Mouse (Mus musculus): Measurements from ENCODE around the gene Zfp51.
"Not testable (repeated sequence)": the region's sequence is repeated elsewhere in the genome, so short reads cannot be mapped to it uniquely, and the experiment has no call there.

The Zfp51 gene

GRCm38 (mm10) chr17:21450138-21450704, at the start of gene Zfp51:
Zfp51 (plus strand) TSS chr17:21450374.
- peak; percentile 87 for DNase-seq (ENCODE audit: low spot score)

- DNase-seq (ENCODE audit: low spot score) = peak; percentile 58
These were observed 27.2 kb upstream of the Zfp51 start, which contains the start of gene Zfp54 for GRCm38 (mm10) chr17:21422664-21423599. Zfp54 (plus strand) TSS chr17:21423227.

- DNase-seq (ENCODE audit: low spot score) = not testable (repeated sequence)
These were observed 11.3 kb upstream of the Zfp51 start for GRCm38 (mm10) chr17:21438806-21439400.

GRCm38 (mm10) chr17:21449669-21450068, 505 bp upstream of the Zfp51 start:
- DNase-seq (ENCODE audit: low spot score) = peak; percentile 65

DNA sequence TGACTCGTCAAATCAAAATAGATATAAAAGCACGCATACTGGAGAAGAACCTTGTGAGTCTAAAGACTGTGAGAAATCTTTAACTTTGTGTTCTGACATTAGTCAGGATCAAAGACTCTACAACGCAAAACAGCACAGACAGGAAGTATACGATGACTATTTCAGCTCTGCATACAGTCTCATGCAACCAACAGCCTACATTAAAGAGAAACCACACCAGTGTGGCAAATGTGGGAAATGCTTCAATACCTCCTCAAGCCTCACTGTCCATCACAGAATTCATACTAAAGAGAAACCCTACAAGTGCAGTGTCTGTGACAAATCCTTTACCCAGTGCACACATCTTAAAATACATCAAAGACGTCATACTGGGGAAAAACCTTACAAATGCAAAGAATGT, 13.4 kb downstream of the Zfp51 start:
- DNase-seq (ENCODE audit: low spot score) = no peak

- no peak for DNase-seq (ENCODE audit: low spot score)
These were observed 22.0 kb downstream of the Zfp51 start for GRCm38 (mm10) chr17:21472032-21472652.

DNA sequence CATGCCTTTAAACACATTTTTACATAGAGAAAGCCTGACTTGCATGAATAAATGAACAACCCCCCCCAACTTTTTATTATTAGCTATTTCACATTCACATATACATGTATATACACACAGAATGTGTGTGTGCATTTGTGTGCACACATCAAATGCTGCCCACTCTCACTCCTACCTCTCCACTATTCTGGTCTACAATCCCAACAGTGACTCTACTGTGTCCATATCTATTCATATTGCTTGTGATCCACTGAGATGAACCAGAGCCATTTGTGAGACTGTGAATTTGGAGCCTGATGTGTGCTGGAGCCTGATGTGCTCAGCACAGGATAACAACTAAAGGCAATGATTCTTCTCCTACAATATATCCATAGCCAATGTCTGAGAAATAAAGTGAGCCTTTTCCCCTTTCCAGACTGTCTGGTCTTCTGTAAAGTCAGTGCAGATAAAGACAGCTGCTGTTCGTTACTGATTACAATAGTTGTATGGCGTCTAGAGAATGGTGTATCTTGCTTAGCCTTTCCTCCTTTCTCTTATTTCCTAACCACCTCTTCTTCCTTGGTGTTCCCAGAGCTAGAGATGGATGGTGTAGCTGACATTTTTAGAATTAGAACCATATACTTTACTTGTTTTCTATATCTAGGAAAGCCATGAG, 22.6 kb downstream of the Zfp51 start:
- no peak for DNase-seq (ENCODE audit: low spot score)

- no peak for DNase-seq (ENCODE audit: low spot score)
These were observed 23.4 kb downstream of the Zfp51 start for GRCm38 (mm10) chr17:21473362-21474190.

GRCm38 (mm10) chr17:21474729-21475128, 24.6 kb downstream of the Zfp51 start:
- DNase-seq (ENCODE audit: low spot score) = not testable (repeated sequence)

GRCm38 (mm10) chr17:21475290-21475689, 25.1 kb downstream of the Zfp51 start:
- DNase-seq (ENCODE audit: low spot score) = not testable (repeated sequence)

- not testable (repeated sequence) for DNase-seq (ENCODE audit: low spot score)
These were observed 26.2 kb downstream of the Zfp51 start for GRCm38 (mm10) chr17:21476351-21476750.

DNA sequence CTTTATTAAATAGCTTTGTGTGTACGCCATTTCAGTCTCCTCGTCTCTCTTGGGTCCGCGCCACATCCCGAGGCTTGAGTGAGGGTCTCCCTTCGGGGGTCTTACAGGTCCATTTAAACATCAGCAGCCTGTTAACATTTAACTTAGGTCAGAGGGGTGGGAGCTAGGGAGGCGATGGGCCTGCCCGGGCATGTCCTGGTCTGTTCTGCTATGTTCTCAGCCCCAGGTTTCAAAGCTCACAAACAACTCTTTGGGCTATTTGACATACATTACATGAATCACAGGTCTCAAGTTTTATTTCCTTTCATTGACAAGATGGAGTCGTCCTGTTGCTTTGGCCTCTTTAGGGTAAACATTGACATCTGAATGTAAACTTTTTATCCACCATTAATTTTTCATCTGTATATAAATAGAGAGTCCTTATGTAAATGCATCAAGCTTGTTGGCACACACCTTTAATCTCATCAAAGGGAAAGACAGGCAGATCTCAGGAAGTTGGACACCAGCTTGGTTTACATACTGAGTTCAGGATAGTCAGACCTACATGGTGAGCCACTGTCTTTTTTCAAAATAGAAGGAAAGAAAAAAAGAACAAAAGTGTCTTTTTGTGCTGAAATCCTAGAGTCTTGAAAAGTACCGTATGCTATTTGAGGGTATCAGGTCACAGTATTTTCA, 28.1 kb downstream of the Zfp51 start:
- DNase-seq (ENCODE audit: low spot score) = not testable (repeated sequence)

GRCm38 (mm10) chr17:21488760-21489499, 38.8 kb downstream of the Zfp51 start, which contains the start of gene Zfp53:
Zfp53 (plus strand) TSS chr17:21488998.
- peak; percentile 85 for DNase-seq (ENCODE audit: low spot score)

GRCm38 (mm10) chr17:21489500-21490001, 39.4 kb downstream of the Zfp51 start:
- no peak for DNase-seq (ENCODE audit: low spot score)

GRCm38 (mm10) chr17:21501365-21501764, 51.2 kb downstream of the Zfp51 start:
- DNase-seq (ENCODE audit: low spot score) = no peak

GRCm38 (mm10) chr17:21504524-21504923, 54.4 kb downstream of the Zfp51 start:
- DNase-seq (ENCODE audit: low spot score) = no peak

GRCm38 (mm10) chr17:21506258-21506657, 56.1 kb downstream of the Zfp51 start:
- no peak for DNase-seq (ENCODE audit: low spot score)

DNA sequence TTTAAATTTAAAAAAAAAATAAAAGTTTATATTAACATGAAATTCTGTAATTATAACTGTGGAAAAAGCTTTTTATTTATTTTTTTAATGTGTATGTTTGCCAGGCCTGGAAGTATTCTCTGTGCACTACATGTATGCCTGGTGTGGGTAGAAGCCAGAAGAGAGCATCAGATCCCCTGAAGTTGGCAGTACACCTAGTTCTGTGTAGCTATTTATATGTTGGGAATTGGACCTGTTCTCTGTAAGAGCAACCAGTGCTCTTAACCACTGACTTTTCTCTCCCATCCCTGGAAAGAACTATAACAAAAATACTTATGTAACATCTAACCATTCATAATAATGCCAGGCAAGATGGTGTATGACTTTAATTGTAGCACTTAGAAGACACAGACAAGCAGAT, 59.6 kb downstream of the Zfp51 start:
- DNase-seq (ENCODE audit: low spot score) = no peak

All from testis, postnatal 14 days (tissue).